Mouse (Mus musculus) embryonic facial prominence, embryonic 14.5 days (tissue): Measurements from ENCODE around the gene Zdhhc17. TPM values are rescaled to one million over a fixed set of nuclear protein-coding genes. Genes with fewer than 3 reads are reported as not detected.

ENCODE experiments used
- ATAC-seq: fragments of 200-750 bp; cut with Nextera tagmentation; 2 replicates; pipeline ENCODE4 v1.8.0; 2017; ENCODE audit warnings: low read depth, moderate number of reproducible peaks, moderate TSS enrichment
- DNase-seq: peaks from one replicate; pipeline ENCODE4 v3.0.0-alpha.2; 2015; ENCODE audit warnings: low spot score
- H3K27ac ChIP-seq: fragments of 300-500 bp; sonication (generic); replicated peaks from 2 replicates; pipeline ENCODE4 v1.5.1; 2014; ENCODE audit warnings: low read depth, mild to moderate bottlenecking, low read length, moderate library complexity
- H3K27me3 ChIP-seq: fragments of 300-500 bp; sonication (generic); replicated peaks from 2 replicates; pipeline ENCODE4 v1.6.1; 2014; ENCODE audit warnings: low read length; ENCODE audit not compliant: control insufficient read depth, insufficient read depth
- H3K36me3 ChIP-seq: fragments of 300-500 bp; sonication (generic); 2 replicates; pipeline ENCODE4 v1.6.1; 2014; ENCODE audit warnings: low read length, mixed read lengths; ENCODE audit not compliant: control insufficient read depth, insufficient read depth
- H3K4me1 ChIP-seq: fragments of 300-500 bp; sonication (generic); 2 replicates; pipeline ENCODE4 v1.6.1; 2014; ENCODE audit warnings: antibody characterized with exemption, low read length; ENCODE audit not compliant: control insufficient read depth, insufficient read depth
- H3K4me2 ChIP-seq: fragments of 300-500 bp; sonication (generic); 2 replicates; pipeline ENCODE4 v1.6.1; 2014; ENCODE audit warnings: low read depth, mild to moderate bottlenecking, low read length, moderate library complexity, mixed read lengths
- H3K4me3 ChIP-seq: fragments of 300-500 bp; sonication (generic); 2 replicates; pipeline ENCODE4 v1.5.1; 2014; ENCODE audit warnings: low read depth, mild to moderate bottlenecking, low read length
- H3K9ac ChIP-seq: fragments of 300-500 bp; sonication (generic); 2 replicates; pipeline ENCODE4 v1.6.1; 2014; ENCODE audit warnings: low read depth, mild to moderate bottlenecking, low read length, moderate library complexity, mixed read lengths
- H3K9me3 ChIP-seq: fragments of 300-500 bp; sonication (generic); 2 replicates; pipeline ENCODE4 v1.6.1; 2016; ENCODE audit warnings: low read length; ENCODE audit not compliant: control insufficient read depth
- WGBS: fragments of 180-500 bp; shearing (Covaris S2); extraction: QIAGEN DNeasy Blood & Tissue Kit; methylation state at CpG from one replicate; pipeline ENCODE4 v1.1.7; 2014; 5-methylcytosine and 5-hydroxymethylcytosine counted together
- polyA plus RNA-seq: library from polyadenylated mRNA; unstranded; fragments of >200 nt; fragmentation: Nextera tagmentation; extraction: Ambion mirVana; gene quantifications from 2 replicates; pipeline ENCODE4 v1.2.1, GENCODE M21; 2014

Zdhhc17 gene
- polyA plus RNA-seq, 1 experiment from 2014 or later: 21.8 TPM

DNA sequence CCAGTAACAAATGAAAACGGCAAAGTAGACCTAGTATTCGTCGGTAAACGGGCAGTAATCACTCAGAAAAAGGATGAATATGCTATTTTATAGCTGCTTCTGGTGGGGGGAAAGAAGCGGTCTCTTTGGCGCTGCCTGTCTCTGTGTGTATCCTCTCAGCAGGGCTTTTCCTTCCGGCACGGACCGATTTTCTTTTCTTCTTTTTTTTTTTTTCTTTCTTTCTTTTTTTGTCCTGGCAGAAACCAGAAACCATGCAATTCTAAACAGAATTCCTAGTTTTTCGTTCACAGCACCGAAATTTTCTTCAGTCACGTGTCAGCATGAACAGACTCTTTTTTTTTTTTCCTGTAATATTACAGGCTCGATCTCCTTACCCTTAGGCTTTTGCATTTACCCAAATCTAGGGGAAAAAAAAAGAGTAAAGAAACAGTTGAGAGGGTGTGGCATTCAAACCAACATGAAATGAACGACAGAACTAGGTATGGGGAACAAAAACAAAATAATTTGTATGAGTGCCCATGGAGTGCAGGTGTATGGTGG lies 1.4 kb upstream of the Zdhhc17 start:
- 1% methylated on average over 14 of the region's 14 CpGs for WGBS
- DNase-seq: no peak
- no peaks in the 10 kb centered on the region for H3K27me3 ChIP-seq
- H3K4me1 ChIP-seq: peaks cover 9% of the 10 kb centered on the region; the same call in 1 of the 2 replicates
- peak overlapping the region; percentile 99 for H3K9ac ChIP-seq
- no peaks in the 10 kb centered on the region for H3K36me3 ChIP-seq
- ATAC-seq: no peak
- H3K4me3 ChIP-seq: peak overlapping the region; percentile 88
- peak overlapping the region; percentile 97 for H3K27ac ChIP-seq
- peak overlapping the region; percentile 94 for H3K4me2 ChIP-seq
- no peaks in the 10 kb centered on the region for H3K9me3 ChIP-seq

DNA sequence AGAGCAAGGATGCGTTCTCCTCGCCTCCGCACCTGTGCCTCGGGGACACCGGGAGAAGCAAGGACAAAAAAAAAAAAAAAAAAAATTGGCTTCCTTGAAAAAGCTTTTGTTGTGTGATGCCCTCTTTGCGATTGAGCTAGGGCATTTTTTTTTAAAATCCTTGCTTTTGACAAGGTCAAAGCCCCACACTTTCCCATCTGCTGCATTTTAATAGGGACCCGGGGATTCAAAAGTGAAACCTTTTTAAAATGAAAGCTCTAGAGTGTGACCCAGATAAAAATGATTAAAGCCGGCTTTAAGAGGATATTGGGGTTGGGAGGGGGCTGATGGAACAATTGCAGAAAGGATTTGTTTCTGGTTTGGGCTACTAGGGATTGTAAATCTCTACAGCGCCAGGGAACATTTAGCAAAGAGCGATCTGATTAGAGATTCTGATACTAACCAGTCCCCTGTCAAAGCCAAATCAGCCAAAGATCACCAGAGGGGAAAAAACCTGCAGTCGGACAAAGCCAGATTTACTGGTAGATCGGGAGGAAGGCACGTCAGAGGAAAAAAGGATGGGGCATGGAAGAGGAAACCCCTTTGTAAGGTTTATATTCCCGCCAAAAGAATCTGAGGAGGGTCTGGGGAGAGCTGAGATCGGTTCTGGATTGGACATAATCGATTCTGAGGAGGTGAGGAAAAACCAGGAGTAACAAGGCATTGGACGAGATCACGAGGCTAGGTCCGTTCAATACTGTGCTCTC lies 713 bp upstream of the Zdhhc17 start:
- H3K4me3 ChIP-seq: peak overlapping the region; percentile 88
- no peaks in the 10 kb centered on the region for H3K9me3 ChIP-seq
- H3K4me1 ChIP-seq: peaks cover 9% of the 10 kb centered on the region; the same call in 1 of the 2 replicates
- H3K36me3 ChIP-seq: no peaks in the 10 kb centered on the region
- H3K27me3 ChIP-seq: no peaks in the 10 kb centered on the region
- H3K9ac ChIP-seq: peak overlapping the region; percentile 99
- WGBS: under 1% methylated on average over 19 of the region's 19 CpGs
- DNase-seq (peak; percentile 62), ATAC-seq (0 out of 2 replicates have a peak, but pooled peaks have one; percentile 5)
- peak overlapping the region; percentile 97 for H3K27ac ChIP-seq
- peak overlapping the region; percentile 94 for H3K4me2 ChIP-seq

DNA sequence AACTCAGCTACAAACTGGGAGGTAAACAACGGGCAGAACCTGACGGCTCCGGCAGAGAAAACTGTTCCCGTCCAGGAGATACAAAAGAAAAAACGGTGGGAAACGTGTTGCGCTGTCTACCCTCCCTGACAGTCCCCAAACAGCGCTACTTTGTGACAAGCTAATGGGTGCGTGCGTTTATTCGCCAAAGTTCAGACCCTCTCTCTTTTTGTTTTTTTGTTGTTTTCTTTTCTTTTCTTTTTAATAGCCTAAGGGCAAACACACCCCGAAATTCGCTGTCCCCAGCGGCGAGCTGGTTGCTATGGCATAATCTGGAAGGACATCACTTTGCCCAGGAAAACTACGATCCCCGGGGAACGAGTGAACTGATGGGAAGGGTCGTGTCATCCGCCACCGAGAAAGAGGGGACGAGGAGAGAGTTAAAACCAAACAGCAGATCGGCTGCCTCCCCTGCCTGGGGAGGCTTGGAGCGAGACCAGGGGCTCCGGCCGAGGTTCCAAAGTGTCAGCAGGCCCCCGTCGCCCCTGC lies 763 bp downstream of the Zdhhc17 start:
- DNase-seq: no peak
- H3K27me3 ChIP-seq: no peaks in the 10 kb centered on the region
- peak overlapping the region; percentile 97 for H3K27ac ChIP-seq
- H3K9me3 ChIP-seq: no peaks in the 10 kb centered on the region
- under 1% methylated on average over 27 of the region's 28 CpGs for WGBS
- peak overlapping the region; percentile 88 for H3K4me3 ChIP-seq
- no peak for ATAC-seq
- H3K9ac ChIP-seq: peak overlapping the region; percentile 99
- peak overlapping the region; percentile 94 for H3K4me2 ChIP-seq
- H3K36me3 ChIP-seq: no peaks in the 10 kb centered on the region
- H3K4me1 ChIP-seq: peaks cover 9% of the 10 kb centered on the region; the same call in 1 of the 2 replicates

DNA sequence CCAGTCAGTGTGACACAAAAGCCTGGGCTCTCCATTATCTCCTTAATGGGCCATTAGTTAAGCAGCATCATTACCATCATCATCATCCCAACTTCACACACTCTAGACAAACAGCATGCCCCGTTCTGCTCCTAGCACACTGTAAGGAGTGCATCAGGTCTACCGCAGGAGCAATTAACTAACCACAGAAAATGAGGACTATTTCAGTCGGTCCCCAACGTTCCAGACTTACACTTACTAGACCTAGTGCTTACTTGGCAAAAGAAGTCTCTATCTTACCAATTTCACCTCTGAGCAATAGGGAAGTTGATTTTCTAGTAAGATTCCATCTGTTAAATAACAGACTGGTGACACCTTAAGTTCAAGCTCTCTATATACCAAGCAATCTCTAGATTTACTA lies 2.3 kb downstream of the Zdhhc17 start:
- 0 out of 2 replicates have a peak overlapping the region, but pooled peaks have one; percentile 94 for H3K4me2 ChIP-seq

DNA sequence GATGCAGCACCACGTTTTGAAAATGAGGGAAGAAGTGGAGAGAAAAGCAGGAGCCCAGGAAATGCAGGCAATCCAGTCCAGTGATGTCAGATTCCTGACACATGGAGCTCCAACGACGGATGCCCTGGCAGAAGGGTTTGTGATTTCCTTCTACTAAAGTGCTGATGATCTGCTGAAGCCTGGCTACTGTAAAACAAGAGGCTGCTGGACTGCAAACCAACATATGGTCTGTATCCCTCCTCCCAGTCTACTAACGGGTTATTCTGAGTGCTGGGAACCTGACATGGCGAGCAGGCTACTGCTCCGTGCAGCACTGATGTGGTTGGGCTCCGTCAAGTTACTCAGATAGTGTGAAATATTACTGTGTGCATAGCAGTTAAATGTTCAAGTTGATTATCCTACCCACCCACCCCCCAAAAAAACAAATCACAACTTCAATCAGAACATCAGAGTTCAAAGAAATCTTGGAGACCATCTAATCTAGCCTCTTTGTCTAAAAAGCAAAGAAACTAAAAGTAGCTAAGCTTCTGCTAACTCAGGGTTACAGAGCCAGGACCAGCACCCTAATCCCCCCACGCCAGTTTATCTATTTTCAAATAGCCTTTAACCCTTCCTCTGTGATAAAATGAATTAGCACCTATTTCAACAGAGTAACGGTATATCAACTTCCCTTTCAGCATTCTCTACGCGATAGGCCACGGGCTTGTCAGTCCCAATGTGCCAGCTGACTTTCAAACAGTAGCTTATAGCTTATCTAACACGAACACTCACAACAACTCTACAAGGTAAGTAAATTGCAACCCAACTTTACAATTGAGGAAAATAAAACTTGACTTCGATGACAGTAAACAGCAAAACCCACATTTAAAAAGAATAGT lies 4.1 kb downstream of the Zdhhc17 start:
- H3K4me1 ChIP-seq: peaks cover 9% of the 10 kb centered on the region; the same call in 1 of the 2 replicates
- WGBS: 73% methylated on average over 14 of the region's 14 CpGs
- no peak for ATAC-seq

More for the DNA sequence above, 2.3 kb downstream of the Zdhhc17 start:
- H3K9ac ChIP-seq: no peak overlapping the region
- no peak for ATAC-seq
- no peak overlapping the region for H3K27ac ChIP-seq
- no peaks in the 10 kb centered on the region for H3K9me3 ChIP-seq
- no peak for DNase-seq
- 0 out of 2 replicates have a peak, but pooled peaks cover 3% of the 10 kb centered on the region for H3K36me3 ChIP-seq
- 73% methylated on average over 4 of the region's 4 CpGs for WGBS
- no peaks in the 10 kb centered on the region for H3K27me3 ChIP-seq
- H3K4me1 ChIP-seq: peaks cover 9% of the 10 kb centered on the region; the same call in 1 of the 2 replicates
- no peak overlapping the region for H3K4me3 ChIP-seq

DNA sequence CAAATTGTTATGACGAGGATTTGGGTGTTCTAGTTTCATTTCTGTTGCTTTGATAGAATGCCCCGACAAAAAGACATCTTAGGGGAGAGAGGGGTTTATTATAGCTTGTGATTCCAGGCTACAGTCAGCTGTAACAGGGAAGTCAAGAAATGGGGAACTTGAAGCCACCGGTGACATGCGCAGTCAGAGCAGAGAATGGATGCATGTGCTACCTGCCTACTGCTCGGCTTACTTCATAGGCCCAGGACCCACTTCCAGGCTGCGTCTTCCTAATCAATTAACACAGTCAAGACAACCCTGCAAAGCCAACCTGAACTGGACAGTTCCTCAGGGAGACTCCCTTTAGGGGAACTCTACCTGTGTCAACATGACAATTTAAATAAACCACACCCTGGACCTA lies 5.7 kb downstream of the Zdhhc17 start:
- Histone ChIP-seq H3K4me1 (peaks cover 9% of the 10 kb centered on the region; the same call in 1 of the 2 replicates), H3K4me2 (no peak overlapping the region), H3K27ac (no peak overlapping the region), H3K9me3 (no peaks in the 10 kb centered on the region), H3K27me3 (no peaks in the 10 kb centered on the region), H3K36me3 (0 out of 2 replicates have a peak, but pooled peaks cover 3% of the 10 kb centered on the region), H3K4me3 (no peak overlapping the region), H3K9ac (no peak overlapping the region)
- WGBS: 92% methylated on average over 6 of the region's 6 CpGs
- ATAC-seq (no peak), DNase-seq (no peak)

More for the DNA sequence above, 4.1 kb downstream of the Zdhhc17 start:
- H3K27ac ChIP-seq: no peak overlapping the region
- no peak overlapping the region for H3K9ac ChIP-seq
- H3K4me3 ChIP-seq: no peak overlapping the region
- H3K9me3 ChIP-seq: no peaks in the 10 kb centered on the region
- no peak for DNase-seq
- H3K27me3 ChIP-seq: no peaks in the 10 kb centered on the region
- H3K36me3 ChIP-seq: 0 out of 2 replicates have a peak, but pooled peaks cover 3% of the 10 kb centered on the region
- H3K4me2 ChIP-seq: no peak overlapping the region

DNA sequence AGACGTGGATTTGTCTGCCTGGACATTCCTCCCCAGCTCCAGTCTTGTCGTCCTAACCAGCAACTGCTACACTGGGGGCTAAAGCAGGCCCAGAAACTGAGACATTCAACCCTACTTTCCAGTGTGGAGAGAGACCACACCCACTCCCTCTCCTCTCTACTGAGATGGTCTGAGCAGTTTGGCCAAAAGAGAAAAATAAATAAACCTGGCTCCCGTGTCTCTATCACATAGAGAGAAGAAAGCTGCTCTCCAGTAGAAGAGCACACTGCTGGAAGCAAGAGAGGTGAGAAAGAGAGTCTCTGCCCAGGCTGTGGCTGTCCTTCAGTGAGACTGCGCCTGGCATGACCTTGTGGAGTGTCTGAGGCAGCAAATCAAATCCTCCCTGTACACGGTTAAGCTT lies 10.7 kb downstream of the Zdhhc17 start:
- H3K27me3 ChIP-seq: no peaks in the 10 kb centered on the region
- H3K4me3 ChIP-seq: no peak overlapping the region
- no peaks in the 10 kb centered on the region for H3K4me1 ChIP-seq
- no peak; the same call in 1 of the 2 replicates for ATAC-seq
- H3K27ac ChIP-seq: no peak overlapping the region
- no peak overlapping the region for H3K9ac ChIP-seq
- no peak overlapping the region for H3K4me2 ChIP-seq
- no peak for DNase-seq
- H3K36me3 ChIP-seq: 0 out of 2 replicates have a peak, but pooled peaks cover 3% of the 10 kb centered on the region
- WGBS: 54% methylated on average over 5 of the region's 5 CpGs
- no peaks in the 10 kb centered on the region for H3K9me3 ChIP-seq

DNA sequence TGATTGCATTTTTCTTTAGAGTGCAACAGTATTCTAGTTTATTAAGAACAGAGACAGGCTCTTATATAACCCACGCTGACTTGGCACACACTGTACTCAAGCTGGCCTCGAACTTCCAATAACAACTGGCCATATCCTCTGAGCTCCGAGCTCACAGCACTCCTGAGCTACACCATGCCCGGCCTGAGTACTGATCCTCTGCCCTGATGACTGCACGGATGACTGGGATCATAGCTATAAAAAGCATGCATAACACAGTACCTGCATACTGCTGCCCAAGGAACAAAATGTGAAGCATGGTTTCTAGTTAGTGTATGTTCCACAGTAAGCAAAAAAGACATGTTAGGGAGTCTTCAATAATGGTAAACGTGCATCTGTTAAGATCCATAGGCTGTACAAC lies 12.8 kb downstream of the Zdhhc17 start:
- no peak overlapping the region for H3K27ac ChIP-seq
- no peak overlapping the region for H3K4me2 ChIP-seq
- no peaks in the 10 kb centered on the region; the same call in 1 of the 2 replicates for H3K4me1 ChIP-seq
- H3K9me3 ChIP-seq: no peaks in the 10 kb centered on the region
- H3K27me3 ChIP-seq: no peaks in the 10 kb centered on the region
- no peak for ATAC-seq
- WGBS: 78% methylated on average over 6 of the region's 6 CpGs
- H3K36me3 ChIP-seq: no peaks in the 10 kb centered on the region
- no peak for DNase-seq
- H3K9ac ChIP-seq: no peak overlapping the region
- no peak overlapping the region for H3K4me3 ChIP-seq
